Mouse (Mus musculus): Measurements from ENCODE around the gene Mfsd8.
"Not testable (repeated sequence)": the region's sequence is repeated elsewhere in the genome, so short reads cannot be mapped to it uniquely, and the experiment has no call there.

Gene Mfsd8

DNA sequence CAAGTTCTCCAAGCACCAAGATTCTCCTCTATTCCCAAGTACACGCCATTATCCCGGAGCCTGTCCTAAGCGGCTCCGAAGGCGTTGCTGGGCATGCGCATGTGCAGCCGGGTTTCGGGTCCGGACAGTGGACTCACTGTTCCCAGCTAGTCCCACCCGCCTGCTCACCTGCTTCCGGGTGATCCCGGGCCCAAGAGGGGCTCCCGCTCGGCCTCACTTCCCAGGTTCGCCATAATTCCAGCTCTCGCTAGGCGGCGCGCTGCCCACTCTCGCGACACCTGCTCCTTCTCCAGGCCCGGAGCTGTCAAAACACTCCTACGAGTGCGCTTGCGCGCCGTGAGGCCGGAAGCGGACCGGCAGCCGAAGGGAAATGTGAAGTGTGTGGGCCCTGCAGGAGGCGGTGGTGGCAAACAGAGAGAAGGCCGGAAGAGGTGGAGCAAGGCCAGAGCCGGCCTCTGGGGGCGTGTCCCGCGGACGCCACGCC, at the start of gene Mfsd8:
Mfsd8 (minus strand) TSS at position 414 of the 484 bp plus-strand sequence.
- DNase-seq (ENCODE audit: low spot score) = peak; percentile 93

DNA sequence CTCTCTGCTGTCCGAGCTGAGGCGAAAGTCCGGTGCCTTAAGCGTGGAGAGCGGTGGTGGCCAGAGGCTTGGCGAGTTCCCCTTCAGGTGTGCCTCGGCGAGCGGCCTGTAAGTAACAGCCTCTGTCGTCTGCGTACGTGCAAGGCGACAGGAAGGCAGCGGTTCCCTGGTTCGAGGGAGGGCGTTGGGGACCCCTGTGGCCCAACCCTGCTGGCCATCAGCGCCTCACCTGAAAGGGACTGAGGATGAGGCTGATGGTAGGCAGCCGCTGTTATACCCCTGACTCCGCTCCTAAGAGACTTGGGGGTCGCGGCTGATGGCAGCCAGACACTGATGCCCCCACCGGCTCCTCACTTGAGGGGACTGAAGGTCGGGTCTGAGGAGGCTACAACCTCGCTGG, 47.6 kb upstream of the Mfsd8 start:
- DNase-seq (ENCODE audit: low spot score) = peak; percentile 56

GRCm38 (mm10) chr3:40893816-40894258, 47.2 kb upstream of the Mfsd8 start:
- peak; percentile 96 for DNase-seq (ENCODE audit: low spot score)

DNA sequence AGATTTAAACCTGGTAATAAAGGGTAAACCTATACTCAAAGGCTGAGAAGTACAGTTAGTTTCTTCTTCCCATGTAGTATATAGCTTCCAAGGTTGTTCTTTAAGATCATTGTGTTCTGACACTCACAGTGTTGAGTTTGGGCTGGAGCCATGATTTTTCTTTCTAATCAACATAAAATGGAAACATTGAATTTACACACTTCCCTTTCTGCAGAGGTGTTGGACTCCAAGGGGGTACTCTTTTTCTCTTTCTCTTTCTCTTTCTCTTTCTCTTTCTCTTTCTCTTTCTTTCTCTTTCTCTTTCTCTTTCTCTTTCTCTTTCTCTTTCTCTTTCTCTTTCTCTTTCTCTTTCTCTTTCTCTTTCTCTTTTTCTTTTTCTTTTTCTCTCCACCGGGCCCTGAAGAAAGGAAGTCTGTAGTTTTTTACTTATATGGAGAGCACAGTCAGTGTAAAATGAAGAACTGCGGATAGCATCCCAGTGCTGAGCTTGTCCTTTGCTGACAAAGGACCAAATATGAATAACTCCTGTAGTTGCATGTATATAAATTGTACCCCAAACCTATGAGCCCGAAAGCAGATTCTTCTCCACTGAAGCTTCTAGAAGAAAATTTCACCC, 6.5 kb upstream of the Mfsd8 start:
- not testable (repeated sequence) for DNase-seq (ENCODE audit: low spot score)

DNA sequence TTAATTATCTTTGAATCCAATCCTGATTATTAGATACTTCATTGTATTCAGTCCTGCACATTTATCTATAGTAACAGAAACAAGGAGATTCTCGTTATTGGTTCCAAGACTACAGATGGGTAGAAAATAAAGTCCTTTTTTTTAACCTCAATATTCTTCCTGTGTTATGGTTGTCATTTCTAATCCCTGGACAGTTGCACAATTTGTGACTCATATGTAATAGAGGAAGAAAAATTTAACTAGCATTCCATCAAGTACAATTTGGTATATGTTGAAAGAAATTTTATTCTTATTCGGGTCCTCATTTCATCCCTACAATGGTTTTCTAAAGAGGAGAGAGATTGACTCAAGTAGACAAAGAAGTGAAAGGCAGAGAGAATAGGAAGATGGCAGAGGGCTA, 1.2 kb upstream of the Mfsd8 start:
- not testable (repeated sequence) for DNase-seq (ENCODE audit: low spot score)

- peak; percentile 68 for DNase-seq (ENCODE audit: low spot score)
Observed at GRCm38 (mm10) chr3:40847018-40847417, 332 bp upstream of the Mfsd8 start.

DNA sequence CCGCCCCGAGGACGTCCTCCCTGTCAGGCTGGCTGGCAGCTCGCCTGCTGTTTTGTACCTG, 101 bp upstream of the Mfsd8 start, which contains the start of gene Abhd18:
Abhd18 (plus strand) TSS at position 14 of the 61 bp plus-strand sequence.
- not testable (repeated sequence) for DNase-seq (ENCODE audit: low spot score)

- DNase-seq (ENCODE audit: low spot score) = not testable (repeated sequence)
Observed at GRCm38 (mm10) chr3:40845521-40845920, 1.2 kb downstream of the Mfsd8 start.

DNA sequence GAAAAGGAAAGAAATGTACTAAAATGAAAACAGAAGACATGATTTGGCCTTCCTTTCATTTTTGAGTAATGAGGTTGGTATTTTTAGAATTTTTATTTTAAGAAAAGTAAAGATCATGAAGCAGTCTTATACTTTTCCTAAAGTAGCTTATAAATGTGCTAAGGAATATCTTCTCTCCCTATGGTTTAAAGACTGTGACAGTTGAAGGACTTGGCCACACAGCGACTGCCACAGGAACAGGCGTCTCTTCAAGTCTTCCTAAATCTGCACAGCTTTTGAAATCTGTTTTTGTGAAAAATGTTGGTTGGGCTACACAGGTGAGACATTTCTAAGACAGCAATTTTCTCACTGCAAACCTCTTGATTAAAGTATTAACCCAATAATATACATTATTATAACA, 33.4 kb downstream of the Mfsd8 start:
- no peak for DNase-seq (ENCODE audit: low spot score)

DNA sequence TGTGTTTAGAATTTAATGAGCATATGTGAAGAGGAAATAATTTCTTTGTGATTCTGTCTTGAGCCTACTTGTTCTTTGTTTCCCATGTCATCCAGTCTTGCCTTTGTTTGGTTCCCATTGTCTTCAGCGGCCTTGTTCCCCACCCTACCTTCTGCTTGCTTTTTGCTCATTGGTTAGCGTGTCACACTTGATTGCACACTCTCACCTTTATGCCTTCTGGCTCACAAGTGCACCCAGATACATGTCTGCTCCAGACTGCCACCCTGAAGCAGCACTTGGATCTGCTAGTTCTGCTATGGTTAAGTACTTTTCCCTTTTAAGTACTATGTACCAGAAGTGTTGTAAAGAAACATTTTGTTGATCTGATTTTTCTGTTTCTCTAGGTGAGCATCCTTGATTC, 36.8 kb downstream of the Mfsd8 start:
- DNase-seq (ENCODE audit: low spot score) = no peak

- DNase-seq (ENCODE audit: low spot score) = no peak
Observed at GRCm38 (mm10) chr3:40808686-40809085, 38.0 kb downstream of the Mfsd8 start.

DNA sequence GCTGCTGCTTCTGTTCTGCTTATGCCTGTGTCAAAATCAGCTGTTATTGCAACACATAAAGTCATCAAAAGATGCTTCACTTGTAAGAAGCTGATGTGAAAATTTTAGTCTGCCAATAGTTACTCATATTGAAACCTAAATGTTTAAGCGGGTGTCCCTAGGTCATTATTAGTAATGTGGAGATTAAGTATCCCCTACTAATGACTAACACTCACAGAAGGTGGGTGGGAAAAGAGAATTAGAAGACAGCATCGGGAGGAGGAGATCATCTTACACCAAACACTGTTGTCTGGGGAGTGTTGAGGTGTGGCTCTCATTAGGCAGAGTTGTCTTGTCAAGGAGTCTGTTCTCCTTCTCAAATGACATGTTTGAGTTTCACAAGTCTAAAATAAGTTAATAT, 39.8 kb downstream of the Mfsd8 start:
- DNase-seq (ENCODE audit: low spot score) = no peak

GRCm38 (mm10) chr3:40800373-40800823, 46.3 kb downstream of the Mfsd8 start:
- DNase-seq (ENCODE audit: low spot score) = peak; percentile 75

DNA sequence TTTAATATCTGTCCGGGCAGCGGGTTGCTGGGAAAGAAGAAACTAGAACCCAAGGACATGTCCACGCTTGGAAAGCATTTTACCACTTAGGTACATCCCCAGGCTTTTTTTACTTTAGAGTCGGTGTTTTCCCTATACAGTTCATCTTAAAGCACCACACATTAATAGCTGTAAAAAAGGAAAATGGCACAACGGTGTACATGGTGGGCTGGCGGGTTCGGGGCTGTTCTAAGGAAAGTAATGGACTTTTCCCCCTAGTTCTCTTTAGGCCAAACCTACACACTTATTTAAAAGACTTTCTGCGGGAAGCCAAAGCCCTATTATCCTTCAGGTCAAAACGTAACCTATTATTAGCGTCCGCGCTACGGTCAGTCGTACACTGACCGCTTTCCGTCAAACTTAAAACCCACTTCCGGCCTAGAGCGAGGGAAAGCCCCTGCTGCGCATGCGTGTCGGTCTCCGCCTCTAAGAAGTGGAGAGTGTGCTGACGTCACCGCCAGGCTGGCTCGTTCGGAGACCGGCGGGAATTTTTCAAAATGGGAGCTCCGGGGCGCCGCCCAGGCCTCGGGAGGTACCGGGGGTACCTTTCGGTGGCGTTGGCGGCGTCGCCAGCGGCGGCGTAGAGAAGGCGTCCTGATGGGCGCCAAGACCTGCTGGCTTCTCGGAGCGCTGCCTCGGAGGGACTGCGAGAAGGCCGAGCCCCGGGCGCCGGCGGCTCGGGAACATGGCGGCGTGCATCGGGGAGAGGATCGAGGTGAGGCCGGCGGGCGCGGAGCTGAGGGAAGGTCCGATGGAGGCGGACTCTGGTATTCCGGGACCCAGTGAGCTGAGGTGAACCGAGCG, 46.9 kb downstream of the Mfsd8 start, which contains the start of gene Plk4:
Plk4 (plus strand) TSS at position 490 of the 843 bp plus-strand sequence.
- peak; percentile 99 for DNase-seq (ENCODE audit: low spot score)

GRCm38 (mm10) chr3:40798500-40798899, 48.2 kb downstream of the Mfsd8 start:
- DNase-seq (ENCODE audit: low spot score) = peak; percentile 62

- DNase-seq (ENCODE audit: low spot score) = no peak
Observed at GRCm38 (mm10) chr3:40798054-40798453, 48.6 kb downstream of the Mfsd8 start.

GRCm38 (mm10) chr3:40793783-40794182, 52.9 kb downstream of the Mfsd8 start:
- DNase-seq (ENCODE audit: low spot score) = no peak

Measured in testis, postnatal 10 days (tissue).